Mouse (Mus musculus) myocyte (in vitro differentiated cells): ENCODE data around the gene Nsmce1. TPM values are rescaled to one million over a fixed set of nuclear protein-coding genes. Genes with fewer than 3 reads are reported as not detected.
"Not testable (repeated sequence)": the region's sequence is repeated elsewhere in the genome, so short reads cannot be mapped to it uniquely, and the experiment has no call there.

Experiments used
- H3K27me3 ChIP-seq: one replicate; pipeline ENCODE4 v1.6.1; 2011; ENCODE audit not compliant: control insufficient read depth, insufficient read depth, insufficient read length
- H3K36me3 ChIP-seq: one replicate; pipeline ENCODE4 v1.6.1; 2011; ENCODE audit not compliant: control insufficient read depth, insufficient read depth
- H3K4me2 ChIP-seq: one replicate; pipeline ENCODE4 v1.6.1; 2011; ENCODE audit warnings: low read depth, control low read depth
- H3K4me3 ChIP-seq: one replicate; pipeline ENCODE4 v1.5.1; 2011; ENCODE audit warnings: mild to moderate bottlenecking, control low read depth, moderate library complexity
- H3K79me2 ChIP-seq: one replicate; pipeline ENCODE4 v1.6.1; 2011; ENCODE audit not compliant: control insufficient read depth, insufficient read depth
- H3ac ChIP-seq: one replicate; pipeline ENCODE4 v1.6.1; 2011; ENCODE audit not compliant: control insufficient read depth, insufficient read length
- CEBPB ChIP-seq: IDR thresholded peaks from 2 replicates; pipeline ENCODE4 v1.6.1; 2011; ENCODE audit warnings: mild to moderate bottlenecking, moderate library complexity; ENCODE audit not compliant: poor library complexity, insufficient read depth, severe bottlenecking
- E2F4 ChIP-seq: IDR thresholded peaks from one replicate; pipeline ENCODE4 v1.6.1; 2011; ENCODE audit warnings: mild to moderate bottlenecking, control low read depth, moderate library complexity; ENCODE audit not compliant: insufficient read depth
- MAX ChIP-seq: IDR thresholded peaks from one replicate; pipeline ENCODE4 v1.6.1; 2011; ENCODE audit warnings: low read depth, mild to moderate bottlenecking, control low read depth
- MYOD1 ChIP-seq, 3 experiments: IDR thresholded peaks; one replicate each; pipeline ENCODE4 v1.6.1; 2011; ENCODE audit warnings: control low read depth in 2 of 3, low read depth in 2 of 3, mild to moderate bottlenecking in 2 of 3, moderate library complexity in 1 of 3; ENCODE audit not compliant: insufficient read length in 2 of 3, control insufficient read depth in 1 of 3
- MYOG ChIP-seq, 3 experiments: IDR thresholded peaks; one replicate each; pipeline ENCODE4 v1.6.1; 2011; ENCODE audit warnings: control low read depth in 2 of 3, low read depth in 2 of 3, mild to moderate bottlenecking in 2 of 3; ENCODE audit not compliant: insufficient read length in 2 of 3, control insufficient read depth in 1 of 3, insufficient read depth in 1 of 3
- POLR2A ChIP-seq: IDR thresholded peaks from one replicate; pipeline ENCODE4 v1.6.1; 2011; ENCODE audit warnings: low read depth, mild to moderate bottlenecking, control low read depth, moderate library complexity; ENCODE audit not compliant: insufficient read length
- POLR2AphosphoS2 ChIP-seq: IDR thresholded peaks from one replicate; pipeline ENCODE4 v1.6.1; 2011; ENCODE audit warnings: low read depth, control low read depth; ENCODE audit not compliant: insufficient read length
- REST ChIP-seq: IDR thresholded peaks from one replicate; pipeline ENCODE4 v1.6.1; 2011; ENCODE audit warnings: mild to moderate bottlenecking, control low read depth, moderate library complexity; ENCODE audit not compliant: insufficient read depth, insufficient read length
- SRF ChIP-seq: IDR thresholded peaks from one replicate; pipeline ENCODE4 v1.6.1; 2011; ENCODE audit warnings: low read depth; ENCODE audit not compliant: control insufficient read depth, insufficient read length
- TCF12 ChIP-seq: IDR thresholded peaks from one replicate; pipeline ENCODE4 v1.6.1; 2011; ENCODE audit warnings: mild to moderate bottlenecking, control low read depth; ENCODE audit not compliant: poor library complexity, insufficient read depth, severe bottlenecking
- TCF3 ChIP-seq: IDR thresholded peaks from one replicate; pipeline ENCODE4 v1.6.1; 2011; ENCODE audit warnings: low read depth, control low read depth; ENCODE audit not compliant: insufficient read length
- USF1 ChIP-seq: IDR thresholded peaks from one replicate; pipeline ENCODE4 v1.6.1; 2011; ENCODE audit warnings: low read depth, mild to moderate bottlenecking, control low read depth, moderate library complexity
- polyA plus RNA-seq: library from polyadenylated mRNA; unstranded; fragments of >200 nt; fragmentation: generic; extraction: Trizol; gene quantifications from one replicate; pipeline ENCODE4 v1.2.1, GENCODE M21; 2012; ENCODE audit warnings: missing spikeins

Nsmce1 gene
- polyA plus RNA-seq, 1 experiment, result 78.3 TPM

GRCm38 (mm10) chr7:125433874-125434273 lies 57.5 kb downstream of the Nsmce1 start:
- no peak overlapping the region for H3K4me3 ChIP-seq
- no peaks in the 10 kb centered on the region for H3K79me2 ChIP-seq
- H3K4me2 ChIP-seq, result no peak overlapping the region
- H3ac ChIP-seq, result no peak overlapping the region
- no peak for TF ChIP-seq REST
- no peak for TF ChIP-seq MAX
- TF ChIP-seq USF1, result no peak
- no peak for TF ChIP-seq MYOD1 (IDR thresholded peaks at IDR 0.05; ENCODE audit: control insufficient read depth in 1 of 3, insufficient read length in 2 of 3, low read depth in 2 of 3)
- no peak for TF ChIP-seq TCF12
- TF ChIP-seq CEBPB, result no peak
- TF ChIP-seq POLR2AphosphoS2, result no peak
- TF ChIP-seq MYOG (IDR thresholded peaks at IDR 0.05; ENCODE audit: control insufficient read depth in 1 of 3, insufficient read depth in 1 of 3, insufficient read length in 2 of 3, low read depth in 2 of 3), result no peak
- no peak for TF ChIP-seq POLR2A
- TF ChIP-seq TCF3, result no peak
- TF ChIP-seq SRF, result no peak
- TF ChIP-seq E2F4, result no peak
- H3K27me3 ChIP-seq, result peaks cover 3% of the 10 kb centered on the region
- no peaks in the 10 kb centered on the region for H3K36me3 ChIP-seq

- Histone ChIP-seq H3K4me3 (no peak overlapping the region), H3K4me2 (no peak overlapping the region), H3ac (no peak overlapping the region), H3K36me3 (no peaks in the 10 kb centered on the region), H3K79me2 (no peaks in the 10 kb centered on the region), H3K27me3 (peaks cover 4% of the 10 kb centered on the region)
- peak in 1 of 3 experiments; percentile 54 for TF ChIP-seq MYOG (IDR thresholded peaks at IDR 0.05; ENCODE audit: control insufficient read depth in 1 of 3, insufficient read depth in 1 of 3, insufficient read length in 2 of 3, low read depth in 2 of 3)
- no peak for TF ChIP-seq POLR2A
- TF ChIP-seq E2F4, result no peak
- TF ChIP-seq SRF, result no peak
- TF ChIP-seq TCF3, result no peak
- no peak for TF ChIP-seq CEBPB
These were observed 61.1 kb downstream of the Nsmce1 start for GRCm38 (mm10) chr7:125430170-125430842.

- not testable (repeated sequence) for H3K27me3 ChIP-seq, H3K4me2 ChIP-seq, H3K79me2 ChIP-seq, H3K36me3 ChIP-seq, H3ac ChIP-seq, H3K4me3 ChIP-seq
These were observed 62.4 kb downstream of the Nsmce1 start for GRCm38 (mm10) chr7:125428816-125429500.

GRCm38 (mm10) chr7:125428381-125428780 lies 63.0 kb downstream of the Nsmce1 start:
- no peak for TF ChIP-seq TCF3
- no peak for TF ChIP-seq USF1
- TF ChIP-seq SRF, result no peak
- no peak for TF ChIP-seq E2F4
- no peak for TF ChIP-seq CEBPB
- no peak for TF ChIP-seq MYOG (IDR thresholded peaks at IDR 0.05; ENCODE audit: control insufficient read depth in 1 of 3, insufficient read depth in 1 of 3, insufficient read length in 2 of 3, low read depth in 2 of 3)
- no peak for TF ChIP-seq TCF12
- no peak for TF ChIP-seq REST
- no peak for TF ChIP-seq MYOD1 (IDR thresholded peaks at IDR 0.05; ENCODE audit: control insufficient read depth in 1 of 3, insufficient read length in 2 of 3, low read depth in 2 of 3)
- no peak for TF ChIP-seq POLR2A
- no peak for TF ChIP-seq POLR2AphosphoS2
- no peak for TF ChIP-seq MAX
- peaks cover 4% of the 10 kb centered on the region for H3K27me3 ChIP-seq
- no peak overlapping the region for H3K4me2 ChIP-seq
- no peak overlapping the region for H3ac ChIP-seq
- no peak overlapping the region for H3K4me3 ChIP-seq
- H3K36me3 ChIP-seq, result no peaks in the 10 kb centered on the region
- H3K79me2 ChIP-seq, result no peaks in the 10 kb centered on the region

- no peaks in the 10 kb centered on the region for H3K79me2 ChIP-seq
- no peak overlapping the region for H3K4me3 ChIP-seq
- H3ac ChIP-seq, result no peak overlapping the region
- no peaks in the 10 kb centered on the region for H3K36me3 ChIP-seq
- TF ChIP-seq TCF3, result no peak
- TF ChIP-seq USF1, result no peak
- no peak for TF ChIP-seq MYOG (IDR thresholded peaks at IDR 0.05; ENCODE audit: control insufficient read depth in 1 of 3, insufficient read depth in 1 of 3, insufficient read length in 2 of 3, low read depth in 2 of 3)
- TF ChIP-seq CEBPB, result no peak
- no peak for TF ChIP-seq MAX
- TF ChIP-seq E2F4, result no peak
- TF ChIP-seq POLR2AphosphoS2, result no peak
- TF ChIP-seq POLR2A, result no peak
- TF ChIP-seq REST, result no peak
- no peak for TF ChIP-seq TCF12
- no peak for TF ChIP-seq SRF
- TF ChIP-seq MYOD1 (IDR thresholded peaks at IDR 0.05; ENCODE audit: control insufficient read depth in 1 of 3, insufficient read length in 2 of 3, low read depth in 2 of 3), result no peak
- no peak overlapping the region for H3K4me2 ChIP-seq
- H3K27me3 ChIP-seq, result peaks cover 4% of the 10 kb centered on the region
These were observed 63.8 kb downstream of the Nsmce1 start for GRCm38 (mm10) chr7:125427492-125428090.
